Mouse (Mus musculus) gastrocnemius, postnatal 4 days (tissue): ENCODE data around the gene Syndig1l. TPM values are rescaled to one million over a fixed set of nuclear protein-coding genes. Genes with fewer than 3 reads are reported as not detected.

Source experiments
- DNase-seq, 2 experiments: peaks; one replicate each; pipeline ENCODE4 v3.0.0; 2021 to 2022; ENCODE audit warnings: low spot score in 2 of 2, mixed read lengths in 2 of 2
- total RNA-seq, 2 experiments: library from RNA; stranded (reverse); gene quantifications; 2 replicates each; pipeline ENCODE4 v1.2.3; 2021

Gene Syndig1l
- total RNA-seq, 2 experiments from 2014 or later = not detected

- no peak for DNase-seq
These were observed 23.7 kb downstream of the Syndig1l start for GRCm38 (mm10) chr12:84674666-84675526.

- DNase-seq = no peak
These were observed 27.0 kb downstream of the Syndig1l start for GRCm38 (mm10) chr12:84671646-84672045.

GRCm38 (mm10) chr12:84670555-84670954, 28.1 kb downstream of the Syndig1l start:
- DNase-seq = no peak

GRCm38 (mm10) chr12:84653912-84654311, 44.7 kb downstream of the Syndig1l start:
- peak in 1 of 2 experiments; percentile 50 for DNase-seq

- DNase-seq = no peak
These were observed 48.4 kb downstream of the Syndig1l start for GRCm38 (mm10) chr12:84650234-84650633.

GRCm38 (mm10) chr12:84640654-84641053, 58.0 kb downstream of the Syndig1l start, which contains the start of gene Vrtn:
Gene Vrtn (plus strand): TSS chr12:84641019.
- no peak for DNase-seq

- DNase-seq = no peak
These were observed 58.4 kb downstream of the Syndig1l start for GRCm38 (mm10) chr12:84640253-84640652.

GRCm38 (mm10) chr12:84631867-84632266, 66.8 kb downstream of the Syndig1l start:
- DNase-seq = no peak

Other genes starting within 250 kb of the Syndig1l start
- gene Aldh6a1, start 247.8 kb downstream of the Syndig1l start, total RNA-seq = 10 to 100 TPM; 32.7 to 34.6 TPM
- 1 to 10 TPM; 6.1 to 6.7 TPM for gene Lin52, start 247.4 kb downstream of the Syndig1l start, total RNA-seq
- gene Vsx2, start 129.1 kb downstream of the Syndig1l start, total RNA-seq = not detected
- gene Abcd4, start 81.4 kb downstream of the Syndig1l start, total RNA-seq = 1 to 10 TPM; 7.5 to 8.4 TPM
- gene Vrtn, start 57.8 kb downstream of the Syndig1l start, total RNA-seq = not detected
- gene Npc2, start 74.3 kb upstream of the Syndig1l start, total RNA-seq = 10 to 100 TPM; 40.4 to 44.1 TPM
- 10 to 100 TPM; 43.8 to 46.5 TPM for gene Isca2, start 74.4 kb upstream of the Syndig1l start, total RNA-seq
- gene Ltbp2, start 177.7 kb upstream of the Syndig1l start, total RNA-seq = 1 to 10 TPM; 2.8 to 3.3 TPM